Mouse (Mus musculus) thymus, adult 2 months (tissue): ENCODE measurements around the gene Rxfp4.

Experiments
- CTCF ChIP-seq: fragments of 200-500 bp; IDR thresholded peaks from 2 replicates; pipeline ENCODE4 v1.5.1; 2012; ENCODE audit warnings: mild to moderate bottlenecking, control low read depth, low read length, moderate library complexity, borderline replicate concordance; ENCODE audit not compliant: control insufficient read depth, poor library complexity, insufficient read depth; ENCODE audit errors: extremely low read depth
- POLR2A ChIP-seq: fragments of 200-500 bp; IDR thresholded peaks from 2 replicates; pipeline ENCODE4 v1.6.1; 2012; ENCODE audit warnings: mild to moderate bottlenecking, low read length, control low read depth, moderate library complexity; ENCODE audit not compliant: control insufficient read depth, poor library complexity, insufficient read depth; ENCODE audit errors: extremely low read depth

- no peak for TF ChIP-seq CTCF
- no peak for TF ChIP-seq POLR2A
Measured at GRCm38 (mm10) chr3:88689079-88689478, 36.1 kb upstream of the Rxfp4 start.
